8 mouse cellular contexts compared by ENCODE assay signal in genomic region chr4:86712751-86713195, GRCm38 (mm10). TPM values are rescaled to one million over a fixed set of nuclear protein-coding genes. Genes with fewer than 3 reads are reported as not detected.
DNase-seq lines count a peak whose midpoint lies in the region; ATAC-seq and TF ChIP-seq lines count a peak whose summit lies in the region.

No protein-coding gene starts in this region.

- H3K27ac ChIP-seq in forebrain, embryonic 14.5 days (ENCODE audit: low read depth, low read length), result no peak overlapping the region
- H3K27ac ChIP-seq in forebrain, embryonic 15.5 days (replicated peaks), result no peak overlapping the region
- H3K27ac ChIP-seq in cerebellum, adult 2 months (ENCODE audit: insufficient read depth, low read length), result no peak overlapping the region
- no peak overlapping the region for H3K27ac ChIP-seq in forebrain, embryonic 12.5 days

- no peak overlapping the region for H3K9ac ChIP-seq in forebrain, embryonic 14.5 days (ENCODE audit: low read length)
- H3K9ac ChIP-seq in forebrain, embryonic 15.5 days (replicated peaks), result no peak overlapping the region
- no peak overlapping the region for H3K9ac ChIP-seq in forebrain, embryonic 12.5 days

- H3K27me3 ChIP-seq in forebrain, embryonic 14.5 days (replicated peaks; ENCODE audit: control insufficient read depth, insufficient read depth, low read length), result no peaks in the 10 kb centered on the region
- H3K27me3 ChIP-seq in forebrain, embryonic 15.5 days, result no peaks in the 10 kb centered on the region
- no peaks in the 10 kb centered on the region for H3K27me3 ChIP-seq in cerebellum, adult 2 months (ENCODE audit: control insufficient read depth, insufficient read depth, low read length)
- no peaks in the 10 kb centered on the region for H3K27me3 ChIP-seq in forebrain, embryonic 12.5 days

- H3K4me3 ChIP-seq in forebrain, embryonic 14.5 days (ENCODE audit: low read depth, low read length), result no peak overlapping the region
- no peak overlapping the region for H3K4me3 ChIP-seq in forebrain, embryonic 15.5 days
- no peak overlapping the region for H3K4me3 ChIP-seq in cerebellum, adult 2 months (replicated peaks; ENCODE audit: insufficient read depth, low read depth, low read length)
- H3K4me3 ChIP-seq in forebrain, embryonic 12.5 days (replicated peaks), result no peak overlapping the region

- intact Hi-C loops in gastrocnemius, postnatal 14 days (cut with DNase I; ENCODE audit: low total_unique reads), result no loop called here

- H3K9me3 ChIP-seq in forebrain, embryonic 14.5 days (replicated peaks; ENCODE audit: control insufficient read depth, low read length), result no peaks in the 10 kb centered on the region
- H3K9me3 ChIP-seq in forebrain, embryonic 15.5 days, result no peaks in the 10 kb centered on the region
- H3K9me3 ChIP-seq in forebrain, embryonic 12.5 days, result no peaks in the 10 kb centered on the region

- peak; percentile 20 for DNase-seq in forebrain, embryonic 14.5 days (ENCODE audit: low spot score)
- DNase-seq in adrenal gland, adult 8-10 months, result peak; percentile 57
- DNase-seq in gastrocnemius, postnatal 14 days, result peak; percentile 50
- peak; percentile 59 to 64 for DNase-seq in left cerebral cortex, adult 18-20 months (ENCODE audit: low spot score in 2 of 2)
- DNase-seq in skeletal muscle tissue, adult 2 months (ENCODE audit: low read depth, low spot score), result peak; percentile 57
- no peak for DNase-seq in cerebellum, adult 2 months

- WGBS in forebrain, embryonic 14.5 days, result 81% methylated on average over 12 of the region's 12 CpGs
- WGBS in forebrain, embryonic 15.5 days, result 78% methylated on average over 12 of the region's 12 CpGs
- 78% methylated on average over 12 of the region's 12 CpGs for WGBS in cerebellum, adult 2 months
- WGBS in forebrain, embryonic 12.5 days, result 87% methylated on average over 12 of the region's 12 CpGs

- TF ChIP-seq CTCF in cerebellum, adult 2 months (IDR thresholded peaks at IDR 0.05; ENCODE audit: borderline replicate concordance, insufficient read depth, low read depth, low read length), result no peak

- TF ChIP-seq POLR2A in cerebellum, adult 2 months (IDR thresholded peaks at IDR 0.05; ENCODE audit: borderline replicate concordance, insufficient read depth, low read length), result no peak

- H3K4me2 ChIP-seq in forebrain, embryonic 14.5 days (ENCODE audit: low read length), result no peak overlapping the region
- no peak overlapping the region for H3K4me2 ChIP-seq in forebrain, embryonic 15.5 days (replicated peaks)
- H3K4me2 ChIP-seq in forebrain, embryonic 12.5 days, result no peak overlapping the region

- no peak for ATAC-seq in forebrain, embryonic 14.5 days
- ATAC-seq in forebrain, embryonic 15.5 days (replicated peaks), result no peak
- ATAC-seq in forebrain, embryonic 12.5 days (ENCODE audit: low FRiP score), result no peak

- no peaks in the 10 kb centered on the region for H3K36me3 ChIP-seq in forebrain, embryonic 14.5 days (ENCODE audit: control insufficient read depth, insufficient read depth, low read length)
- no peaks in the 10 kb centered on the region for H3K36me3 ChIP-seq in forebrain, embryonic 15.5 days
- H3K36me3 ChIP-seq in forebrain, embryonic 12.5 days (replicated peaks), result no peaks in the 10 kb centered on the region

- H3K4me1 ChIP-seq in forebrain, embryonic 14.5 days (ENCODE audit: control insufficient read depth, insufficient read depth, low read length), result no peaks in the 10 kb centered on the region
- H3K4me1 ChIP-seq in forebrain, embryonic 15.5 days, result no peaks in the 10 kb centered on the region
- peaks cover 6% of the 10 kb centered on the region for H3K4me1 ChIP-seq in cerebellum, adult 2 months (ENCODE audit: control insufficient read depth, insufficient read depth, low read length)
- no peaks in the 10 kb centered on the region for H3K4me1 ChIP-seq in forebrain, embryonic 12.5 days

RNA-seq across cellular contexts. Expression of gene Dennd4c, which starts 35.6 kb away (rescaled TPM):
- 3.1 and 3.7 TPM in 2 replicates for polyA plus RNA-seq in forebrain, embryonic 14.5 days (2014; fragmentation: Nextera tagmentation; extraction: Ambion mirVana)
- polyA plus RNA-seq in forebrain, embryonic 15.5 days (2015; fragmentation: Nextera tagmentation; extraction: Ambion mirVana), result 3.5 and 5.0 TPM in 2 replicates
- 10 to 100 TPM; 47.1 to 67.8 (median 57.7) TPM for total RNA-seq in adrenal gland, adult 8-10 months (2022)
- total RNA-seq in gastrocnemius, postnatal 14 days (2021), result 10 to 100 TPM; 16.5 to 18.4 TPM
- 10 to 100 TPM; 10.2 to 11.6 TPM for total RNA-seq in left cerebral cortex, adult 18-20 months (2021)
- polyA plus RNA-seq in cerebellum, adult 2 months (2012; rRNA removed), result 9.1 and 9.9 TPM in 2 replicates
- polyA plus RNA-seq in forebrain, embryonic 12.5 days (2016; fragmentation: Nextera tagmentation; extraction: Ambion mirVana), result 7.3 and 8.6 TPM in 2 replicates

RNA-seq across cellular contexts. Expression of gene Plin2, which starts 42.9 kb away (rescaled TPM):
- 49.4 and 58.5 TPM in 2 replicates for polyA plus RNA-seq in forebrain, embryonic 14.5 days (2014; fragmentation: Nextera tagmentation; extraction: Ambion mirVana)
- 39.9 and 40.7 TPM in 2 replicates for polyA plus RNA-seq in forebrain, embryonic 15.5 days (2015; fragmentation: Nextera tagmentation; extraction: Ambion mirVana)
- total RNA-seq in adrenal gland, adult 8-10 months (2022), result 100 to 1,000 TPM; 294 to 506 (median 406) TPM
- 10 to 100 TPM; 56.6 to 69.7 TPM for total RNA-seq in gastrocnemius, postnatal 14 days (2021)
- total RNA-seq in left cerebral cortex, adult 18-20 months (2021), result 10 to 100 TPM in 1 of 2 experiments, 1 to 10 TPM in 1; 9.4 to 12.4 TPM
- 25.5 and 26.7 TPM in 2 replicates for polyA plus RNA-seq in cerebellum, adult 2 months (2012; rRNA removed)
- polyA plus RNA-seq in forebrain, embryonic 12.5 days (2016; fragmentation: Nextera tagmentation; extraction: Ambion mirVana), result 44.8 and 46.7 TPM in 2 replicates

Comparison
In these comparisons a context has a peak if more than half of its experiments do, and no peak if none do; other contexts are left out.
1. DNase-seq: peak in forebrain, embryonic 14.5 days (single experiment), adrenal gland, adult 8-10 months (single experiment), gastrocnemius, postnatal 14 days (single experiment), left cerebral cortex, adult 18-20 months (2 of 2) and skeletal muscle tissue, adult 2 months (single experiment); none in cerebellum, adult 2 months (0 of 2).